Mouse (Mus musculus): ENCODE measurements around the gene Timm8a2.

DNA sequence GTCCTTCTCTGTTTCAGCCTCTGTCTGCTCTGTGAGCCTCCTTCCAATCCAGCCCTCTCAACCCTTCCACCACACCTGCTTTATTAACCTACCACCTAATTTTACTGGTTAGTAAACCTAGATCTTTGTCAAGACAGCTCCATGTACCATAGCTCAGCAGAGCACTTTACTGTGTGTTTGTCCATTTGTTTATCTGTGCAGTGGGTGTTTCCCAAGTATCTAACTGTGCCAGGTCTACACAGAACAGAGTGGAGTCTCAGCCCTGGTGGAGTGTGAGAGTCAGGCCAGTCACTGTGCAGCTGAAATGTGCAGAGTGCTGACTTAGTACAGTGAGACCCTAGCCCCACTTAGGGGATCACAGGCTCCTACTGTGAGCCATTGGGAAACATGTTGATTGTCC, 30.7 kb upstream of the Timm8a2 start:
- no peak for TF ChIP-seq EP300 (IDR thresholded peaks at IDR 0.05; ENCODE audit: low read depth)
- peak; percentile 12; the same call in 1 of the 2 replicates for TF ChIP-seq CTCF (IDR thresholded peaks at IDR 0.05; ENCODE audit: low read depth)

Data from liver, embryonic 14.5 days (tissue).